Mouse (Mus musculus) megakaryocyte, embryonic 14.5 days (primary cell): ENCODE measurements at regions not wholly inside any gene's neighbourhood (a gene's known extent, or its start where the extent isn't known, plus 50 kb on each side); places are given as distances from the start of the nearest gene placed in this dataset.

ENCODE experiments used
- FLI1 ChIP-seq: IDR thresholded peaks from 2 replicates; pipeline ENCODE4 v1.6.1; 2012; ENCODE audit warnings: low read length, inconsistent platforms, mixed read lengths
- GATA1 ChIP-seq: IDR thresholded peaks from 3 replicates; pipeline ENCODE4 v1.6.1; 2012; ENCODE audit warnings: mixed read lengths, low read length, inconsistent platforms, borderline replicate concordance

GRCm38 (mm10) chr2:108165085-108165484 is 874.6 kb downstream of the Kcna4 start:
- TF ChIP-seq FLI1: no peak
- TF ChIP-seq GATA1: no peak
